Mouse (Mus musculus): ENCODE data around the gene Ndufa4. TPM values are rescaled to one million over a fixed set of nuclear protein-coding genes. Genes with fewer than 3 reads are reported as not detected.
"Not testable (repeated sequence)": the region's sequence is repeated elsewhere in the genome, so short reads cannot be mapped to it uniquely, and the experiment has no call there.

Ndufa4 gene
- polyA plus RNA-seq (2015; fragmentation: Nextera tagmentation; extraction: Ambion mirVana): 878 and 948 TPM in 2 replicates

GRCm38 (mm10) chr6:11907269-11908032 is at the start of gene Ndufa4, which contains the start of gene Phf14:
TSS of gene Ndufa4 (minus strand) at chr6:11907497.
TSS of gene Phf14 (plus strand) at chr6:11907809.
- no peaks in the 10 kb centered on the region for H3K9me3 ChIP-seq
- peak within 1 kb of the TSS; percentile 83 for H3K27ac ChIP-seq
- ATAC-seq (ENCODE audit: borderline replicate concordance, extremely low read depth, low FRiP score, low TSS enrichment): peak; percentile 98
- H3K27me3 ChIP-seq: no peaks in the 10 kb centered on the region
- peaks cover 15% of the 10 kb centered on the region for H3K36me3 ChIP-seq
- peaks cover 16% of the 10 kb centered on the region for H3K4me1 ChIP-seq
- under 1% methylated on average over 59 of the region's 59 CpGs for WGBS
- H3K9ac ChIP-seq: peak within 1 kb of the TSS; percentile 72
- peak within 1 kb of the TSS; percentile 66 for H3K4me3 ChIP-seq
- H3K4me2 ChIP-seq: peak within 1 kb of the TSS; percentile 59

GRCm38 (mm10) chr6:11948100-11948499 is 40.8 kb upstream of the Ndufa4 start:
- Histone ChIP-seq H3K9ac (no peak overlapping the region), H3K9me3 (no peaks in the 10 kb centered on the region), H3K27me3 (no peaks in the 10 kb centered on the region), H3K4me3 (no peak overlapping the region), H3K4me1 (no peaks in the 10 kb centered on the region), H3K4me2 (no peak overlapping the region), H3K36me3 (peaks cover 28% of the 10 kb centered on the region), H3K27ac (no peak overlapping the region)
- WGBS: 100% methylated on average over 1 of the region's 1 CpGs
- no peak for ATAC-seq (ENCODE audit: borderline replicate concordance, extremely low read depth, low FRiP score, low TSS enrichment)

- no peak overlapping the region for H3K4me2 ChIP-seq
- 93% methylated on average over 4 of the region's 4 CpGs for WGBS
- no peaks in the 10 kb centered on the region for H3K9me3 ChIP-seq
- H3K9ac ChIP-seq: no peak overlapping the region
- no peak overlapping the region for H3K4me3 ChIP-seq
- ATAC-seq (ENCODE audit: borderline replicate concordance, extremely low read depth, low FRiP score, low TSS enrichment): no peak
- peaks cover 28% of the 10 kb centered on the region for H3K36me3 ChIP-seq
- H3K4me1 ChIP-seq: no peaks in the 10 kb centered on the region
- H3K27ac ChIP-seq: no peak overlapping the region
- no peaks in the 10 kb centered on the region for H3K27me3 ChIP-seq
These were observed 34.8 kb upstream of the Ndufa4 start for GRCm38 (mm10) chr6:11942089-11942488.

GRCm38 (mm10) chr6:11940895-11941294 is 33.6 kb upstream of the Ndufa4 start:
- H3K36me3 ChIP-seq: peaks cover 25% of the 10 kb centered on the region; the same call in 1 of the 2 replicates
- no peaks in the 10 kb centered on the region for H3K4me1 ChIP-seq
- H3K27me3 ChIP-seq: no peaks in the 10 kb centered on the region
- H3K4me3 ChIP-seq: no peak overlapping the region
- H3K9ac ChIP-seq: no peak overlapping the region
- H3K9me3 ChIP-seq: no peaks in the 10 kb centered on the region
- no peak overlapping the region for H3K27ac ChIP-seq
- H3K4me2 ChIP-seq: no peak overlapping the region
- ATAC-seq (ENCODE audit: borderline replicate concordance, extremely low read depth, low FRiP score, low TSS enrichment): no peak

- H3K36me3 ChIP-seq: peaks cover 7% of the 10 kb centered on the region; the same call in 1 of the 2 replicates
- no peak overlapping the region for H3K4me3 ChIP-seq
- no peak for ATAC-seq (ENCODE audit: borderline replicate concordance, extremely low read depth, low FRiP score, low TSS enrichment)
- no peaks in the 10 kb centered on the region for H3K9me3 ChIP-seq
- no peaks in the 10 kb centered on the region for H3K27me3 ChIP-seq
- H3K4me2 ChIP-seq: no peak overlapping the region
- H3K9ac ChIP-seq: no peak overlapping the region
- no peaks in the 10 kb centered on the region for H3K4me1 ChIP-seq
- no peak overlapping the region for H3K27ac ChIP-seq
- WGBS: 94% methylated on average over 7 of the region's 7 CpGs
These were observed 26.1 kb upstream of the Ndufa4 start for GRCm38 (mm10) chr6:11933403-11933802.

GRCm38 (mm10) chr6:11927485-11927884 is 20.2 kb upstream of the Ndufa4 start:
- Histone ChIP-seq H3K27me3 (no peaks in the 10 kb centered on the region), H3K4me3 (0 out of 2 replicates have a peak overlapping the region, but pooled peaks have one; percentile 75), H3K4me1 (peaks cover 17% of the 10 kb centered on the region), H3K9ac (0 out of 2 replicates have a peak overlapping the region, but pooled peaks have one; percentile 84), H3K27ac (no peak overlapping the region), H3K36me3 (peaks cover 7% of the 10 kb centered on the region), H3K4me2 (peak overlapping the region; percentile 63), H3K9me3 (no peaks in the 10 kb centered on the region)
- WGBS: 49% methylated on average over 6 of the region's 6 CpGs
- no peak for ATAC-seq (ENCODE audit: borderline replicate concordance, extremely low read depth, low FRiP score, low TSS enrichment)

- peak overlapping the region; percentile 84 for H3K9ac ChIP-seq
- H3K27me3 ChIP-seq: no peaks in the 10 kb centered on the region
- peaks cover 17% of the 10 kb centered on the region for H3K4me1 ChIP-seq
- peak overlapping the region; percentile 75 for H3K4me3 ChIP-seq
- peaks cover 7% of the 10 kb centered on the region; the same call in 1 of the 2 replicates for H3K36me3 ChIP-seq
- under 1% methylated on average over 36 of the region's 40 CpGs for WGBS
- H3K4me2 ChIP-seq: peak overlapping the region; percentile 63
- peak overlapping the region; percentile 96 for H3K27ac ChIP-seq
- no peaks in the 10 kb centered on the region for H3K9me3 ChIP-seq
- peak; percentile 86 for ATAC-seq (ENCODE audit: borderline replicate concordance, extremely low read depth, low FRiP score, low TSS enrichment)
These were observed 18.8 kb upstream of the Ndufa4 start for GRCm38 (mm10) chr6:11926082-11926595.

GRCm38 (mm10) chr6:11925496-11926041 is 18.3 kb upstream of the Ndufa4 start:
- peak overlapping the region; percentile 75 for H3K4me3 ChIP-seq
- peaks cover 7% of the 10 kb centered on the region; the same call in 1 of the 2 replicates for H3K36me3 ChIP-seq
- no peaks in the 10 kb centered on the region for H3K9me3 ChIP-seq
- peaks cover 17% of the 10 kb centered on the region for H3K4me1 ChIP-seq
- ATAC-seq (ENCODE audit: borderline replicate concordance, extremely low read depth, low FRiP score, low TSS enrichment): peak; percentile 95
- WGBS: under 1% methylated on average over 20 of the region's 20 CpGs
- peak overlapping the region; percentile 84 for H3K9ac ChIP-seq
- no peaks in the 10 kb centered on the region for H3K27me3 ChIP-seq
- peak overlapping the region; percentile 63 for H3K4me2 ChIP-seq
- H3K27ac ChIP-seq: peak overlapping the region; percentile 96

- Histone ChIP-seq H3K27ac (peak overlapping the region; percentile 83), H3K36me3 (peaks cover 9% of the 10 kb centered on the region), H3K4me1 (peaks cover 16% of the 10 kb centered on the region), H3K4me3 (peak overlapping the region; percentile 66), H3K9me3 (no peaks in the 10 kb centered on the region), H3K9ac (peak overlapping the region; percentile 36), H3K4me2 (peak overlapping the region; percentile 59), H3K27me3 (no peaks in the 10 kb centered on the region)
- WGBS: 30% methylated on average over 7 of the region's 7 CpGs
- no peak for ATAC-seq (ENCODE audit: borderline replicate concordance, extremely low read depth, low FRiP score, low TSS enrichment)
These were observed 873 bp upstream of the Ndufa4 start for GRCm38 (mm10) chr6:11908170-11908569.

GRCm38 (mm10) chr6:11906890-11907268 is 418 bp downstream of the Ndufa4 start:
- peak overlapping the region; percentile 66 for H3K4me3 ChIP-seq
- no peaks in the 10 kb centered on the region for H3K9me3 ChIP-seq
- H3K4me2 ChIP-seq: peak overlapping the region; percentile 59
- peaks cover 15% of the 10 kb centered on the region for H3K36me3 ChIP-seq
- H3K27ac ChIP-seq: peak overlapping the region; percentile 83
- peak; percentile 43 for ATAC-seq (ENCODE audit: borderline replicate concordance, extremely low read depth, low FRiP score, low TSS enrichment)
- peak overlapping the region; percentile 72 for H3K9ac ChIP-seq
- H3K27me3 ChIP-seq: no peaks in the 10 kb centered on the region
- WGBS: 0% methylated on average over 5 of the region's 5 CpGs
- peaks cover 16% of the 10 kb centered on the region for H3K4me1 ChIP-seq

- Histone ChIP-seq H3K9me3 (no peaks in the 10 kb centered on the region), H3K36me3 (peaks cover 41% of the 10 kb centered on the region)
These were observed 6.4 kb downstream of the Ndufa4 start for GRCm38 (mm10) chr6:11900809-11901310.

GRCm38 (mm10) chr6:11875364-11875763 is 31.9 kb downstream of the Ndufa4 start:
- WGBS: no CpG with 5 or more reads among the region's 2 CpGs

More at GRCm38 (mm10) chr6:11900809-11901310, 6.4 kb downstream of the Ndufa4 start:
- 87% methylated on average over 4 of the region's 4 CpGs for WGBS
- no peak for ATAC-seq (ENCODE audit: borderline replicate concordance, extremely low read depth, low FRiP score, low TSS enrichment)
- peaks cover 5% of the 10 kb centered on the region for H3K4me1 ChIP-seq
- H3K27me3 ChIP-seq: no peaks in the 10 kb centered on the region
- no peak overlapping the region for H3K27ac ChIP-seq
- no peak overlapping the region for H3K9ac ChIP-seq
- H3K4me3 ChIP-seq: no peak overlapping the region
- no peak overlapping the region for H3K4me2 ChIP-seq

More at GRCm38 (mm10) chr6:11875364-11875763, 31.9 kb downstream of the Ndufa4 start:
- H3K4me2 ChIP-seq; H3K27me3 ChIP-seq; H3K4me1 ChIP-seq; H3K27ac ChIP-seq; H3K36me3 ChIP-seq; H3K4me3 ChIP-seq; H3K9me3 ChIP-seq; H3K9ac ChIP-seq; ATAC-seq (ENCODE audit: borderline replicate concordance, extremely low read depth, low FRiP score, low TSS enrichment): not testable (repeated sequence)

Measured in lung, embryonic 15.5 days (tissue).